Comparison of ENCODE assay signal across 8 mouse cellular contexts in genomic region chr11:119989115-119989564, GRCm38 (mm10). TPM values are rescaled to one million over a fixed set of nuclear protein-coding genes. Genes with fewer than 3 reads are reported as not detected.
DNase-seq lines count a peak whose midpoint lies in the region; ATAC-seq and TF ChIP-seq lines count a peak whose summit lies in the region.

No protein-coding gene starts in this region.

- ATAC-seq in megakaryocyte progenitor cell, adult 5-6 weeks (replicated peaks; ENCODE audit: poor library complexity), result 0 out of 2 replicates have a peak, but pooled peaks have one; percentile 27
- no peak for ATAC-seq in CD4-positive, CD25-positive, alpha-beta regulatory T cell, adult 4 months

- H3K36me3 ChIP-seq in heart, adult 2 months (ENCODE audit: control insufficient read depth, insufficient read depth, low read length), result no peaks in the 10 kb centered on the region

- H3K4me3 ChIP-seq in gastrocnemius, adult 2 months, result no peak overlapping the region
- H3K4me3 ChIP-seq in heart, adult 2 months, result no peak overlapping the region

- H3K27ac ChIP-seq in gastrocnemius, adult 2 months, result peak overlapping the region; percentile 70
- H3K27ac ChIP-seq in heart, adult 2 months, result no peak overlapping the region; the same call in 1 of the 2 replicates

- no peak overlapping the region for H3K9ac ChIP-seq in heart, adult 2 months (ENCODE audit: low read depth, low read length)

- no peak for TF ChIP-seq CTCF in gastrocnemius, adult 2 months (IDR thresholded peaks at IDR 0.05)
- TF ChIP-seq CTCF in heart, adult 2 months (IDR thresholded peaks at IDR 0.05), result no peak

- WGBS in heart, adult 2 months, result 23% methylated on average over 10 of the region's 10 CpGs

- DNase-seq in gastrocnemius, adult 2 months, result peak; percentile 55
- no peak for DNase-seq in gastrocnemius, adult 8-10 months (ENCODE audit: low spot score in 2 of 2)
- peak; percentile 94 for DNase-seq in brain, adult 2 months (ENCODE audit: low read depth, low spot score)
- peak; percentile 31 to 46 for DNase-seq in heart, adult 2 months
- DNase-seq in kidney, postnatal 14 days, result peak; percentile 54
- DNase-seq in testis, postnatal 10 days (ENCODE audit: low spot score), result no peak

- no peak for TF ChIP-seq EP300 in heart, adult 2 months (IDR thresholded peaks at IDR 0.05; ENCODE audit: insufficient read depth, low read depth, low read length)

- intact Hi-C loops in gastrocnemius, adult 2 months (cut with DNase I), result no loop called here
- intact Hi-C loops in heart, adult 2 months (cut with DNase I), result no loop called here

- H3K79me2 ChIP-seq in heart, adult 2 months (replicated peaks; ENCODE audit: control insufficient read depth, insufficient read depth, low read length), result no peaks in the 10 kb centered on the region

- no peak for TF ChIP-seq POLR2A in heart, adult 2 months (IDR thresholded peaks at IDR 0.05; ENCODE audit: insufficient read depth, low read depth, low read length)

- peaks cover 12% of the 10 kb centered on the region for H3K4me1 ChIP-seq in heart, adult 2 months (ENCODE audit: control insufficient read depth, insufficient read depth, low read length)

- H3K27me3 ChIP-seq in heart, adult 2 months (ENCODE audit: control insufficient read depth, insufficient read depth, low read length), result no peaks in the 10 kb centered on the region

RNA-seq across cellular contexts. Expression of gene Baiap2, which starts 46.6 kb away (rescaled TPM):
- 1 to 10 TPM; 1.5 to 2.0 TPM for total RNA-seq in gastrocnemius, adult 2 months (2021)
- 1 to 10 TPM in 2 of 4 experiments, under 1 TPM in 2; 0.56 to 1.7 (median 1.2) TPM for total RNA-seq in gastrocnemius, adult 8-10 months (2022)
- total RNA-seq in heart, adult 2 months (2021), result 10 to 100 TPM in 1 of 2 experiments, 1 to 10 TPM in 1; 5.8 to 10.3 TPM
- 10.5 and 10.9 TPM in 2 replicates for polyA plus RNA-seq in heart, adult 2 months (2012; rRNA removed)
- 4.4 and 4.8 TPM in 2 replicates for total RNA-seq in megakaryocyte progenitor cell, adult 5-6 weeks (2015)
- total RNA-seq in megakaryocyte progenitor cell, adult 5-6 weeks (2017), result 5.5 and 6.8 TPM in 2 replicates
- polyA plus RNA-seq in CD4-positive, CD25-positive, alpha-beta regulatory T cell, adult 4 months (2017; shearing (Covaris generic)), result 10 to 100 TPM in 1 of 2 experiments, 1 to 10 TPM in 1; 7.9 to 11.5 TPM

RNA-seq across cellular contexts. Expression of gene Aatk, which starts 57.8 kb away (rescaled TPM):
- 1 to 10 TPM; 2.8 to 2.9 TPM for total RNA-seq in gastrocnemius, adult 2 months (2021)
- 1 to 10 TPM; 2.3 to 5.0 (median 3.1) TPM for total RNA-seq in gastrocnemius, adult 8-10 months (2022)
- 1 to 10 TPM; 3.6 to 4.7 TPM for total RNA-seq in heart, adult 2 months (2021)
- polyA plus RNA-seq in heart, adult 2 months (2012; rRNA removed), result 10.3 and 12.1 TPM in 2 replicates
- total RNA-seq in megakaryocyte progenitor cell, adult 5-6 weeks (2015), result 4.7 and 6.3 TPM in 2 replicates
- total RNA-seq in megakaryocyte progenitor cell, adult 5-6 weeks (2017), result 5.6 and 6.3 TPM in 2 replicates
- polyA plus RNA-seq in CD4-positive, CD25-positive, alpha-beta regulatory T cell, adult 4 months (2017; shearing (Covaris generic)), result not detected

Comparison
In these comparisons a context has a peak if more than half of its experiments do, and no peak if none do; other contexts are left out.
1. DNase-seq: peak in gastrocnemius, adult 2 months (single experiment), brain, adult 2 months (single experiment), heart, adult 2 months (2 of 2) and kidney, postnatal 14 days (single experiment); none in gastrocnemius, adult 8-10 months (0 of 2) and testis, postnatal 10 days (single experiment).